Mouse (Mus musculus) urinary bladder, postnatal 14 days (tissue): Measurements from ENCODE around the gene Ryr1.
A peak's percentile ranks its signal among the peaks of the same experiment; 100 is the strongest.
"Not testable (repeated sequence)": the region's sequence is repeated elsewhere in the genome, so short reads cannot be mapped to it uniquely, and the experiment has no call there.

ENCODE experiments used
- DNase-seq: peaks from one replicate; pipeline ENCODE4 v3.0.0; 2021; ENCODE audit warnings: low spot score

The Ryr1 gene

DNA sequence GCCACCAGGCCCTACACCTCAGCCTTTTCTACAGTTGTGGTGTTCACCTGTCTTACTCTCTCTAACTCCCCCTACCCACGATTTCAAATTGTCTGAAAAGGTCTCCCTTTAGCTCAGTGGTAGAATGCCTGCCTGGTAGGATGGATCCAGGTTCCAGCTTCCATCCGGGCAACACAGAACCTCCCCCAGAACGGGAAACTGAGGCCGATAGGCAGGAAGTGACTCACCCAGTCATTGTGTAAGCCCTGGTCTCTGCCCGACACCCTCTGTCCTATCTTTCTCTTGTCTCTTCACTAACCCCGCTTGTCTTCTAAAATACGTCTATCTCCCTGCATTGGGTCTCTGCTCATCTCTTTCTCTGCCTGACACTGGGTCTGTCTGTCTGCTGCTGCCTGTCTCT, 139.8 kb downstream of the Ryr1 start:
- no peak for DNase-seq

GRCm38 (mm10) chr7:28984452-28984851, 140.5 kb downstream of the Ryr1 start:
- no peak for DNase-seq

- DNase-seq = no peak
Observed at GRCm38 (mm10) chr7:28983849-28984248, 141.1 kb downstream of the Ryr1 start.

DNA sequence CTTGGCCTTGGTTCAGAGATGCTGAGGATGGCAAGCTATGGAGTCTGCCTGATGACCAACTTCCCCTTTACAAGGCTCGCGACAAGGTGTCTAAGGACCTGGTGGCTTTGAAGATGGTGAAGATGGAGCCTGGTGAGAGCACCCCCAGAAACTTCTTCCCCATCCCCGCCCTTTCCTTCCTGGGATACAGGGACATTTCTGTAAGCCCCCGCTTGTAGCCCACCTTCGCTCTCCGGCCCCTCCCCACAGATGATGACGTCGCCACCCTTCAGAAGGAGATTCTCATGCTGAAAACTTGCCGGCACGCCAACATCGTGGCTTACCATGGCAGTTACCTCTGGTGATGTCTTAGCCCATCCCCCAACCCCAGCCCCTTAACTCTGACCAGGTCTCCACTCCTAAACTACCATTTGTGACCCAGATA, 141.8 kb downstream of the Ryr1 start:
- no peak for DNase-seq

DNA sequence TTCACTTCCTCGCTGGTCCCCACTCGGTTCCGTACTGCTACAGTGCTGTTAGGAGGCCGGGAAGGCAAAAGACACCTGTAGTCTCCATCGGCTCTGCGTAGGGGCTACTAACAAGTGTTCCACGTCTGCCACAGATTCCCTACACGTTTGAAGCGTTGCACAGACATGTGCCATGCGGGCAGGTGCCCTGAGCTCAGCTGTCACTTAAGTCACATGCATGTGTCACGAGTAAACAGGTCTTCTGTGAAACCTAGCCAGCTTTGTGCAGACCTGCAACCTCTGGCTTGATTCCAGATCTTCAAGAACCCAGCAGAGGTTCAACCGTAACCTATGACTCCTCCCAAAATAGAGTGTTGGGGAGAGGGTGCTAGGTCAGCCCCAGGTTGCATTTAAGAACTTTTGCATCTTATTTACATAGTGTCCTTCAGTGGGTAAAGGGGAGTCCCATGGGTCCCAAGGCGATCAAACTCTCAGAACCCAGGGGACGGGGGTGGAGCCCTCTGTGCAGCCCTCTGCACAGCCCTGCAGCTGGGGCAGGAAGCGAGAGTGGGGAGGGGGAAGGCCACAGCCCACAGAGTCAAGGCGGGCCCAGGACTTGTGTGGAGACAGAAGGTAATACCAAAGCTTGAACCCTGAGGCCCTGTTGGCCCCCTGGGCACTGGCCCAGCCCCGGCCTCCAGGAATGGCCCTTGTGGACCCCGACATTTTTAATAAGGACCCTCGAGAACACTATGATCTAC, 142.5 kb downstream of the Ryr1 start:
- DNase-seq = no peak

- DNase-seq = peak; percentile 98
Observed at GRCm38 (mm10) chr7:28981651-28982273, 143.2 kb downstream of the Ryr1 start, which contains the start of the genes Eif3k and Map4k1. Gene Eif3k (minus strand): TSS chr7:28981864. Gene Map4k1 (plus strand): TSS chr7:28982050.

- DNase-seq = no peak
Observed at GRCm38 (mm10) chr7:28977556-28977955, 147.4 kb downstream of the Ryr1 start.

DNA sequence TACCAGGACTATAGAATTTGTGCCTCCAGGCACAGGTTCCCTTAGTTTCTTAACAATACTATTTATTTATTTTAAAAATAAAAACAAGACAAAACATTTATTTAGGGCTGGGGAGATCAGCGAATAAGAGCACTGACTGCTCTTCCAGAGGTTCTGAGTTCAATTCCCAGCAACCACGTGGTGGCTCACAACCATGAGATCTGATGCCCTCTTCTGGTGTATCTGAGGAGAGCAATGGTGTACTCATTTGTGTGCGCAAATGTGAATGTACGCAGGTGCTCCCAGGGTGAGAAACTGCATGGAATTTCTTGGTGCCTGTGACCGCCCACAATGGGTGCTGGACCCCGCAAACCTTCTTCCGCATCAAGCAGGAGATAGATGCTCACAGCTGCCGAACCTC, 152.0 kb downstream of the Ryr1 start:
- no peak for DNase-seq

- DNase-seq = peak; percentile 86
Observed at GRCm38 (mm10) chr7:28972542-28972985, 152.4 kb downstream of the Ryr1 start.

DNA sequence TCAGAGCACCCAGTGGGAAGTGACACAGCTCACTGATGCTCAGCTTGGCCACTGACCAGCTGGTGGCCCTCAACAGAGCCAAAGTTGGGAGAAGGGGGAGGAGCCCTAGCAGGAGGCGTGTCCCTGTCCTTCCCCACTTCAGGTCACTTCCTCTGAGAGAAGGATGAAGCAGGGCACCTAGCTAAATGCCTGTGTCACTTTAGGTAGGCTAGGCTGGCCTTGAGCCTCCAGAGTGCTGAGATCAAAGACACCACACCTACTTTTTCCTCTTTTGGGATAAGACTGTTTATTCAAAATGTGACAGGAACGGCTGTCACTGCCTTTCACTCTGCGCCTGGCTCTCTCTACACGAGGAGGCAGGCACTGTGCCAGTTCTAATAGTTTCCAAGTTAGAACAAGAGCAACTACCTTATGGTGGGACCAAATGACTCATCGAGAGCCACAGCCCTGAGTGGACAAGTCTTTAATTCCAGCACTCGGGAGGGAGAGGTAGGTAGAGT, 153.2 kb downstream of the Ryr1 start:
- DNase-seq = peak; percentile 83

GRCm38 (mm10) chr7:28971029-28971428, 153.9 kb downstream of the Ryr1 start:
- no peak for DNase-seq

DNA sequence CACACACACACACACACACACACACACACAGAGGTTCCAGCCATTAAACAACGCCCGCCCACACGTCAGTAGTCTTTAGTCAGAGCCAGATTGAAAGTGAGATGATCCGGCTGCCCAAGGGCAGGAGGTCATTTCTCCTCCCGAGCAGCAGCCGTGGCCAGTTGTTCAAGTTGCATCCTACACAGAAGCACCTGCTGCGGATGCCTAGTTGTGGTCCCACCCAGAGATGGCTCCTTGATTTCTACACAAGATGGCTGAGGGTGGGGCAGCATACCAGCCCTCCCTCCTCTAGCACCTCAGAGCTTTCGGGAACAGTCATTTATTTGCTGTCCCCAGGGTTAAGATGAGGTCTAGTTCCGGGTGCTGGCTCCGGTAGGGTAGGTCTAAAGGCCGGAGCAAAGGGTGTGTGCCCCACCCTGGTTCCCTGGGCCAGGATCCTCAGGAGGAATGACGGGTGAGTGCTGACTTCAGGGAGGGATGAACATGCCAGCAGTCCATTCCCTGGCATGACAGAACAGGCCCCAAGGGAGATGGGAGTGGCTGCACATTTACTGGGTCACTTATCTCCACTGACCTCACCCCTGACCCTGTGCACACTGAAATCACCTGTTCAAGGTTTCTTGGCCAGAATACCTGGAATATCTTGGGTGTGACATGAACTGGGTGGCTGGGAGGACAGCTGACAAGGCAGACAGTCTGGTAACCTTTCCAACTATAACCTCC, 155.1 kb downstream of the Ryr1 start:
- peak; percentile 68 for DNase-seq

- no peak for DNase-seq
Observed at GRCm38 (mm10) chr7:28969271-28969670, 155.7 kb downstream of the Ryr1 start.

DNA sequence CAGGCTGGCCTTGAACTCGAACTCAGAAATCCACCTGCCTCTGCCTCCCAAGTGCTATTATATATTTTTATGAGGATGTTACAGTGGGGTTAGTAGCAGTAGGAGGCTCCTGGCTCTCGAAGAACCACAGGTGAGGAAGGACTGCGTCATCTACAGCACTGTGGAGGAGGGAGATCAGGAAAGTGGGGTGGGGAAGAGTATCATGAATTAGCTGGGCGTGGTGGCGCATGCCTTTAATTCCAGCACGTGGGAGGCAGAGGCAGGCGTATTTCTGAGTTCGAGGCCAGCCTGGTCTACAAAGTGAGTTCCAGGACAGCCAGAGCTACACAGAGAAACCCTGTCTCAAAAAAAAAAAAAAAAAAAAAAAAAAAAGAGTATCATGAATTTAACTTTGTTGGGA, 156.9 kb downstream of the Ryr1 start:
- DNase-seq = not testable (repeated sequence)

DNA sequence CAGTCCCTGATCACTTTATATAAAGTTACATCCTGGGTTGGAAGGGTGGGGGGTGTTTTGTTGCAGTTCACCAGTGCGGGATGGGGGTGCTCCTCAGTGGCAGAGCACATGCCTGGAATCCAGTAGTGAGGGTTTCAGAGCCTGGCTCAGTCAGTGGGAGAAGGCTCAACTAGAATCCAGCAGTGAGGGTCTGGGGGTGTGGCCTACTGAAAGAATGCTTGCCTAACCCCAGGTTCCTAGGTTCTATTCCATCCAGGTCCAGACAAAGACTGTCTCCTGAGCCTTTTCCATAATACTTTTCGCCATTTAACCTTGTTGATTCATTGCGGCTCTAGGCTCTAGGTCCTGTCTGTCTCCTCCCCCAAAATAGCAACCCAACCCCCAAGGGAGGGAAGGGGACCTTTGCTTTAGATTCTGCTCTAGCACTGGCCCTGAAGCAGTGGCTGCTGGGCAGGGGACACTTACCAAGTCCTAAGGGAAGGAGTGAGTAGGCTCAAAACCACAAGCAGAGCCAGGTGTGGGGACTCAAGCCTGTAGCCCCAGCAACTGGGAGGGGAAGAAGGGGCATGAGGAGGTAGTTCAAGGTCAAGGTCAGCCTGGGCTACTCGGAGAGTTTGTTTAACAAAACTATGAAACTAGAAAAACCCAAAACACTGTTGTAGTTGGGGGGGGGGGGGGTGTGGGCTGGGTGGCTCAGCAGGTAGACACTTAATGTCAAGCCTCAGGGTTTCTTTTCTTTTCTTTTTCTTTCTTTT, 158.1 kb downstream of the Ryr1 start:
- DNase-seq = no peak

DNA sequence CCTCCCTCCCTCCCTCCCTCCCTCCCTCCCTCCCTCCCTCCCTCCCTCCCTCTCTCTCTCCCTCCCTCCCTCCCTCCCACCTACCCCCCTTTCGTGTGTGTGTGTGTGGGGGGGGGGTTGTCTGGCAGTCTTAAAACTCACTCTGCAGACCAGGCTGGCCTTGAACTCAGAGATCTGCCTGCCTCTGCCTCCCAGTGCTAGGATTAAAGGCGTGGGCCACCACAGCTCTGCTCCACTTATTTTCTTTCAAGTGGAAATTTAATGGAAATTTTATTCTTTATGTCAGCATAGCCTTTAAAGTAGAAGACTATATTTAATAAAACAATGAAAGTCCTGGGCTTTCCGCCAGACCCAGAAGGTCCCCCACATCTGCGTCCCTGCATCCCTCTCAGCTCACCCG, 158.8 kb downstream of the Ryr1 start:
- no peak for DNase-seq

DNA sequence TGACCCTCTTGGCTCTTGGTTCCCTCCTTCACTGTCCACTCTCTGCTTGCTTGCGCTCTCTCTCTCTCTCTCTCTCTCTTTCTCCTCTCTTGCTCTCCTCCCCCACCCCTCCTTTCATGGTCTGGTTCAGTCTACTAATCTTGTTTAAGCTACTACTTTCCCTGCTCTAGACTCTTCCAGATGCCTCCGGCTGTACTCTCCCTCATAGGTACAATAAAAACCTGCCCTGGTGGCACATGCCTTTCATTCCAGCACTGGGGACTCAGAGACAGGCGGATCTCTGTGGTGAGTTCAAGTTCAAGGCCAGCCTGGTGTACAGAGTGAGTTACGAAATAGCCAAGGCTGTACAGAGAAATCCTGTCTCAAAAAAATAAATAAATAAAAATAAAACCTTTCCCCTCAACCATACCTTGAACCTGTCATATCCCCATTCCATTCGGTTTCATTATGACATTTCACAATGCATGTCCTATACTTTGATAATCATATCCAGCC, 159.6 kb downstream of the Ryr1 start:
- no peak for DNase-seq

- DNase-seq = no peak
Observed at GRCm38 (mm10) chr7:28963399-28963923, 161.5 kb downstream of the Ryr1 start.

DNA sequence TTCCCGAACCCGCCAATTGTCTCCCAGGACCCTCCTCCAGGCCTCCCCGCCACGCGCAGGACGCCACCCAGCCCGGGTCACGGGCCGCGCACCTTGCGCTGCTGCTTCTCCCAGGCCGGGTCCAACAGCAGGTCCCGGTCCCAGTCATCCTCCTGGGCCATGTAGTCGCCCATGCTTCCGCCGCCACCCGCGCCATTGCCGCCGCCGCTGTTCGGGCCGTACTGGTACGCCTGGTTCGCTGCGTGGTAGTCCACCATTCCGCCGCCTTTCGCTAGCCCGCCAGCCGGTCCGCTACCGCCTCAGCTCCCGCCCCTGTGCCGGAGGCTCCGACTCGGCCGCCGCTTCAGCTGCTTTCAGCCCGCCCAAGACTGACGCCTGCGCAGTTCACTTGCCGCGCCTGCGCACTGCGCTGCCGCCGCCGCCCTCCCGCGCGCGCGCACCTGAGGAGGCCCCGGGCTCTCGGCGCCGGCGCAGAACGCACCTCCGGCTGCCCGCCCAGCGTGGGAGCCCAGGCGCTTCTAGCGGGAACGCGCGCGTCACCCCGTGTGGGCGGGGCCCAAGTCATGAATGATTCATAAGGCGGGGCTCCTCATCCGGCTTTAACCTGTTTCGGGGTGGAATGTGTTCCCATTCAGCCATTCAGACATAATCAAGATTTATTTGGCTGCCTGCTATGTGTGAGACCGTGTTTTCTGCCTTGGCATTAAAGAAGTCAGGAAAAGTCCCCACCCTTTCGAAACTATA, 162.9 kb downstream of the Ryr1 start, which contains the start of gene Actn4:
Actn4 (minus strand) TSS at position 414 of the 744 bp plus-strand sequence.
- peak; percentile 100 for DNase-seq

- DNase-seq = no peak
Observed at GRCm38 (mm10) chr7:28961584-28961926, 163.4 kb downstream of the Ryr1 start.
